Mouse (Mus musculus): ENCODE data around the gene Tbx1.

Tbx1 gene

GRCm38 (mm10) chr16:18622916-18623750 is 32.7 kb upstream of the Tbx1 start:
- DNase-seq (ENCODE audit: low spot score in 2 of 2): no peak

DNA sequence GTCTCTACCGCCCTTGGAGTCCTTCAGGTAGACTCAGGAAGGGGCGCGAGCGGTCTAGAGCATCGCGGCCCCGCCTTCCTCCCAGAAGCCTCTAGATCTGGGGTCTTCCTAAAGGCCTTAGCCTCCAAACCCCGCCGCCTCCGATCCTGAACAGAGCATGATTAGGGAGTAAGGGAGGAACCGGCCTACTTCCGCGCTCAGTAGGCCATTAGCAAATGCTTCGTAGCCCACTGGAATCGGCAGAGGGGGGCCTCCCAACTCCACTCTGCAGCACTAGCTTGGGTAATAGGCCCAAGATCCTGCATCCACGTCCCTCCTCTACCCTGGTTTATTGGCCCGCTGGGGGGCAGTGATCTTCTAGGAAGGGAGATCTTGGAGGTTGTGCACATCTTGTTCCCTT is 31.5 kb upstream of the Tbx1 start, which contains the start of gene Gp1bb:
Gp1bb (minus strand) TSS at position 385 of the 400 bp plus-strand sequence.
- no peak for DNase-seq (ENCODE audit: low spot score in 2 of 2)

DNA sequence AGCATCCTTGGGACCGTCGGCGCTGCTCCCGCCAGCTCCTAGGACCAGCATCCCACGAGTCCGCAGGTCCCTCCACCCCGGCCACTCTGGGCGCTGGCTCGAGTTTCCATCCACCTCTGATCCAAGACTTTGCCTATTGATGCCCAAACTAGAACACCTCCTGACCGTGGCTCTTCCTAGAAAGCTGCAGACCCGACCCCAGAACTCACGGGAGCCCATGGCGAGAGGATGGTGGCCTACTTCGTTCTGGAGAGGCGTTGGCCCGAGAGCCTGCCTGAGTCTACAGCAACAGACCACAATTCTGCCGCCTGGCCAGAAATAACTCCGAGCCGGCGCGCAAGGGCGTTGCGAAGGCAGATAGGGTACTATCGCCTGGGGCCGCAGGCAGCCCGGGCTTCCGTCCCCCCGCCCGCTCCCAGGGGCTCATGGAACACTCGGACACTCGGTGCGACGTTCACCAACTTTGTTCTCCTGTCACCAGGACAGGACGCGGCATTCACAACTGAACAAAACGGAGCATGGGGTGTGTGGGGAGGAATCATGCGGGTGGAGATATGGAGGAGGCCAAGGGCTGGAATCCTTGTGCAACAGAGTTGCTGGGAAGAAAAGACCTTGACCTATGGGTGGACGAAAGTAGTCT is 31.0 kb upstream of the Tbx1 start:
- no peak for DNase-seq (ENCODE audit: low spot score in 2 of 2)

DNA sequence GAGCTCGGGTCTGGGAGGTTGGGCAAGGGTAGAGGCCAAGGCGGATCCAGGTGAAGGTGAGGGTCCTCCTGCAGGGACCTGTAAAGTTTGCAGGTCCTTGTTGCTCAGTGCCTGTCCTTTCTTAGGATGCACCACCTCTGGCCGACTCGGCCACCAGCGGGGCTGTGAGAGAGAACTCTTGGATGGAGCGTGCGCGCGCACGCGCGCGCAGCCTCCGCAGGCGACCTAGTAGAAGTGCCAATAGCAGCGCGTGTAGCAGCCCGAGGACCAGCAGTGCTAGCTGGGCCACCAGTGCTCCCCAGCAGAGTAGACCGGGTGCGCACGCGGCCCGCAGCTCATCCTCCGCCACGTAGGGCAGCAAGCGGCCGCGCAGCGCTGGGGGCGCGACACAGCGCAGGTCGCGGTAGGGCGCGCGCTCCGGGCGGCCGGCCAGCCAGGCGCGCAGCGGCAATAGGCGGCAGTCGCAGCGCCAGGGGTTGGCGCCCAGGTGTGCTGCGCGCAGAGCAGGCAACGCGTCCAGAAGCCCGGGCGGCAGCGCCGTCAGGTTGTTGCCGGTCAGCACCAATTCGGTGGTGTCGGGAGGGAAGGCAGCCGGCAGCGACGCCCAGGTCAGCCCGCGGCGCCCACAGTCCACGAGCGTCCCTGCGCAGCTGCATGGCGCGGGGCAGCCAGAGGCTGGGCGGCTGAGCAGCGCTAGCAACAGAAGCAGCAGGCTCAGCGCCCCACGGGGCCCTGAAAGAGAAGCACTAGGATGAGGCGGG is 30.3 kb upstream of the Tbx1 start:
- DNase-seq (ENCODE audit: low spot score in 2 of 2): no peak

DNA sequence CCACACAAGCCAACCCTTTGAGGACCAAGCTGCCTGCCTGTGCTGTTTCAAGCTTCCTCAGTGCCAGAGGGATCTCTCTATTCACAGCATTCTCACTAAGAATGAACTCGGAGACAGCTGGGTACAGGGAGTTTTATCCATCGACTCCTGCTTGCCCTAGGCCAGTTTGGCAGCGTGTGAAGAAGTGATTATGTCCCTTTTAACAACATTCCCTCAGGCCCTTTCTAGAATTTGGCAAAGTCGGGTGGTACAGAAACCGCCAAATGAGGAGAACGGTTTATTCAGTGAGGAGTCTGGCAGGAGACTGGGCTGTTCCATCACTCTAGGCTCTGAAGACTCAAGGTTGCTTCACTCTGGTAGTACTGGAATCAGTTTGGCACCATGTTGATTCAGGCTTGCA is 29.7 kb upstream of the Tbx1 start:
- no peak for DNase-seq (ENCODE audit: low spot score in 2 of 2)

DNA sequence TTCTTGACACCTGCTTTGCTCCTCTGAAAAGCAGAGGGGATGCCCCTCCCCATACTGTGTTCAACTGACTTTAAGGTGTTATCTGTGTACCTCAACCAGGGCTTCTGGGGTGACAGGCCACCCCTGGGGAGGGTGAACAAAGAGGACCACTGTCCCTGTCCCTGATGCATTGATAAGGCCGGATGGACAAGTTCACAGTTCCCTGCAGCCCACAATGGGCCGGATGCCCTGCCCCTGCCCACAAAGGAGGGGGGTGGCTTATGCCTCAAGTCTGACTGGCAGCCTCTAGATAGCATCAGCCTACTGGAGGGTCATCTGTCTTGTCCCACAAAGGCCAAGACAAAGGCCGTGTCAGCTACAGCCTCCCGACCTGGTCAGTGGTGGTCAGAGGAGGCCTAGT is 28.6 kb upstream of the Tbx1 start:
- DNase-seq (ENCODE audit: low spot score in 2 of 2): no peak

GRCm38 (mm10) chr16:18618297-18618696 is 27.8 kb upstream of the Tbx1 start:
- DNase-seq (ENCODE audit: low spot score in 2 of 2): no peak

- peak; percentile 74 to 87 for DNase-seq (ENCODE audit: low spot score in 2 of 2)
Observed at GRCm38 (mm10) chr16:18617370-18618065, 27.0 kb upstream of the Tbx1 start.

DNA sequence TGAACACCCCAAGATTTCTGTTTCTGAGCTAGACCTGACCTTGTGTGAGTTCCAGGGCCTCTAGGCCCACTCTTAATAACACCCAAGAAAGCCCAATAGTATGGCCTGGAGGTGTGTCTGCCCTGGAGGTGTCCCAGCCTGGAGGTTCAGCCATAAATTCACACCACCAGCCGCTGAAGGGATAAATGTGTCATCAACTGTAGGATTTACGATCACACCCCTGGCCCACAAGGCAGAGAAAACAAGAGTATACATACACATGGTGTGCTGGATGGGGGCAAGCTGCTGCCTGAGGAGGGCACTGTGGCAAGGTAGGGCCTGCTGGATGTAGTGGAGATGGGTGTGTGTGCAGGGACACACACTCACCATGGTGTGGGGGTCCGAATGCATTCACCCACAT is 22.8 kb upstream of the Tbx1 start:
- DNase-seq (ENCODE audit: low spot score in 2 of 2): no peak

DNA sequence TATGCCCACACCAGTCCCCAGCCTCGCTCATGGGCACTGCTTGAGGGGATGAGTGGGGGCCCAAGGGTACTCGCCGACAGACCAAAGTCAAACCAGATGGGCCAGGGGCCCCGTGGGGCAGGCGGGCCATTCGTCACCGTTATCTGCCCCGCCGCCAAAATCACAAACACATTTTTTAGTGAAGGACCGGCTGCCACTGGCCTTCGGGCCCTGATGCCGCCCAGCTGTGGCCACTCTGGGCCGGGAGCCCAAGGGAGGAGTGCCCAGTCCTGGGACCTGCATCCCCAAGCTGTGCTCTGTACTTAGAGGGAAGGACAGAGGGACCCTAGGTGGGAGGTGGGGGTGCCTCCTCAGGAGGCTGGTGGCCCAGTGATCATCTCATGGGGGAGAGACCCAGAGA is 21.3 kb upstream of the Tbx1 start:
- no peak for DNase-seq (ENCODE audit: low spot score in 2 of 2)

- no peak for DNase-seq (ENCODE audit: low spot score in 2 of 2)
Observed at GRCm38 (mm10) chr16:18609099-18609498, 18.6 kb upstream of the Tbx1 start.

GRCm38 (mm10) chr16:18608226-18608625 is 17.8 kb upstream of the Tbx1 start:
- DNase-seq (ENCODE audit: low spot score in 2 of 2): no peak

DNA sequence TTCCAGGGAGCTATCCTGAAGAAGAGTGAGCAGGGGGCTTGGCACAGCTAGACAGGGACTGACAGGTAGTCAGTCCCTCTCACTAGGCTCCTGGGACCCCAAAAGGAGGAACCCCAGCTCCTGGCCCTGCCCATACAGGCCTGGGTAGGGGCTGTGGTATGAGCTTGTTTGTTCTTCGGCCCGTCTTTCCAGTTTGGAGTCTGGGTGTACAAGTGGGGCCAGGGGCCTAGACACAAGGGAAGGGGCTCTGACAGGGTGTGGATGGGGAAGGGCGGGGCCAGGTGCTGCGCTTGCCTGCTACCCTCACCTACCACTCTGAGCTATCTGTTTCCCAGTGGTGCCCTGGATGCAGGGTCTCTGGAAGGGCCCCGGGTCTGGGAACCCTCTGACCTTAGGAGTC is 15.2 kb upstream of the Tbx1 start:
- DNase-seq (ENCODE audit: low spot score in 2 of 2): no peak

GRCm38 (mm10) chr16:18604267-18604701 is 13.8 kb upstream of the Tbx1 start:
- no peak for DNase-seq (ENCODE audit: low spot score in 2 of 2)

GRCm38 (mm10) chr16:18601447-18601846 is 11.0 kb upstream of the Tbx1 start:
- no peak for DNase-seq (ENCODE audit: low spot score in 2 of 2)

DNA sequence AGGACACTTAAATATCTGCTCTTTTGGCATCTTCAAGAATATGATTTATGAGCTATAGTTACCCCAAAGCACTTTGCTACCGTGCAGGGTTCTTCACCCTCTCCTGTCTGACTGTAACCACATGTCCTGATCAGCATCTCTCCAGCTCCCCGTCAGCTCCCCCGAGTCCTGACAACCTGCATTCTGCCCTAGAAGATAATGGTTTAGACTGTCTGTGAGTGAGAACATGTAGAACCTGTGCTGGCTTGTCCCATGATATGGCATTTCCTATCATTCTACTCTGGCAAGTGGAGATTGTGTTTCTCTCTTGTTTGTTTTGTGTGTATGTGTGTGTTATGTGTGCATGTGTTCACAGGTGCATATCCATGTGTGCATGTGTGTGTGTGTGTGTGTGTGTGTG is 7.5 kb upstream of the Tbx1 start:
- no peak for DNase-seq (ENCODE audit: low spot score in 2 of 2)

- DNase-seq (ENCODE audit: low spot score in 2 of 2): no peak
Observed at GRCm38 (mm10) chr16:18596255-18596654, 5.8 kb upstream of the Tbx1 start.

GRCm38 (mm10) chr16:18593930-18594329 is 3.5 kb upstream of the Tbx1 start:
- DNase-seq (ENCODE audit: low spot score in 2 of 2): no peak

DNA sequence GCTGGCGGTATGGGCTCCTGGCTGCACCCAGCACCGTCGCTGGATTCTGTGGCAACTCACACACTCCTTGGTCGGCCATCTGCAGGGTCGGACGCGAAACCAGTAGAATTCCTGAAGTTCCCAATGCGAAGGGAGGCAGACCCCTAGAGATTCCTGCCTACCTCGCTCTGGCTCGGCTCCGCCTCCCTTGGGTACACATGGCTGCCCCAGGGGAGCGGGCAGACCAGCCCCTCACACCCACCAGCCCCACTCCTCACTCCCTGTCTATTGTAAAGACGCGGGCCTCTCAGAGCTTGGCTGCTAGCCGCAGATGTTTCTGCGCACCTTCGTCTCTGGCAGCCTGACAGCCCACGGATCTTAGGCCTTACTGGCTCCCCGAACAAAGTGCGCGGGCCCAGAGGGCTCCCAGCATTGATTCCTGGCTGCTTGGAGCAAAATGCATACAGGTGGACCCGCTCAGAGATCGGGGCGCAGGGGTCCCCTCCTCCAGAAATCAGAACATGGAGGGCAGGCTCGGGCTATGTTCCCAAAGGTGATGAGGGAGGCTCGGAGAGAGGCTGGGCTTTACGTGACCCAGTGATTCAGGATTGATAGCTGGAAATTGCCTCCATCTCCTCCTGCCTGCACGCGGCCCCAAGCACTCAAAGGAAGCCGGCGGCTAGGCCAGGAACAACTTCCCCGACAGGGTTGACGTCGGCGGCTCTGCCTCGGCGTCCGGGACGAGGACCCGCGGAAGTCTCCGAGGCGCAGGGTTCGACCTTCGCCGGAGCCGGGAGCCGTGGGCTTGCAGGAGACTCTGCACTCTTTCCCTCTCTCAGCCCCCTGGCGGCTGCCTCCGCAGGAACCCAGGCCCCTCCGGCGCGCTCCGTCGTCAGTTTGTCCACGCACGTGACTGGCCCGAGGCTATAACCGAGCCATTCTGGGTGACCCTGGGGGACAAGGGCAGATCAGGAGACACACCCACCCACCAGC is 862 bp upstream of the Tbx1 start:
- DNase-seq (ENCODE audit: low spot score in 2 of 2): no peak

DNA sequence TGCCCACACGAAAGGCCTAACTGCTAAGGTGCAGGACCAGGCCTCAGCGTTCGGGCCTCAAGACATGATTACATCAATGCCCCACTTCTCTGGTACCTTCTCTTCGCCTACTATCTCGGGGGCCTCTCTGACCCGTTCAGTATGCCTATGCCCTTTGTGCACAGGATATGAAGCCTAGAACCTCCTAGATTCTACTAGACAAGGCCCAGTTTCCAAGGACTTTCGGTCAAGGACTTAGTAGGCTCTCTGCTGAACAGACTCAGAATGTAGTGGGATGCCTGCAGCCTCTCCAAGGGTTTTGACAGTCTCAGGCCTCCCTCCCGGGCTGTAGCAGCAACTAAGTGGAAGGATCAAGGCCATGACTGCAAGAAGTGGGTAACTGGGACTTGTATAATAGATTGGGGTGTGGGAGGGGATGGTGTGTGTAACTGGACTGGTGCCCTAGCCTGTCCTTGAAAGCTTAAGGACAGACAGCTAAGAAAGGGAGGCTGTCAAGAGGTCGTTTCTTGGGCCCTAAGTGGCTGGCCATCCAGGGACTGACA is 1.3 kb downstream of the Tbx1 start:
- no peak for DNase-seq (ENCODE audit: low spot score in 2 of 2)

GRCm38 (mm10) chr16:18588738-18589055 is 1.8 kb downstream of the Tbx1 start:
- DNase-seq (ENCODE audit: low spot score in 2 of 2): no peak

Measured in urinary bladder, postnatal 4 days (tissue).